Mouse (Mus musculus) hindbrain, embryonic 11.5 days (tissue): ENCODE data around the gene Parg. TPM values are rescaled to one million over a fixed set of nuclear protein-coding genes. Genes with fewer than 3 reads are reported as not detected.
"Not testable (repeated sequence)": the region's sequence is repeated elsewhere in the genome, so short reads cannot be mapped to it uniquely, and the experiment has no call there.

Experiments used
- ATAC-seq: fragments of 200-750 bp; cut with Nextera tagmentation; 2 replicates; pipeline ENCODE4 v1.8.0; 2017; ENCODE audit warnings: mild to moderate bottlenecking, moderate TSS enrichment, moderate library complexity; ENCODE audit not compliant: low FRiP score
- DNase-seq: peaks from one replicate; pipeline ENCODE4 v3.0.0-alpha.2; 2015; ENCODE audit warnings: low spot score
- H3K27ac ChIP-seq: fragments of 300-500 bp; sonication (generic); 2 replicates; pipeline ENCODE4 v1.5.1; 2014; ENCODE audit warnings: mild to moderate bottlenecking, low read depth, low read length
- H3K27me3 ChIP-seq: fragments of 300-500 bp; sonication (generic); 2 replicates; pipeline ENCODE4 v1.6.1; 2014; ENCODE audit warnings: mild to moderate bottlenecking, low read length, moderate library complexity, mixed read lengths; ENCODE audit not compliant: control insufficient read depth, insufficient read depth
- H3K36me3 ChIP-seq: fragments of 300-500 bp; sonication (generic); 2 replicates; pipeline ENCODE4 v1.6.1; 2014; ENCODE audit warnings: mild to moderate bottlenecking, low read length, moderate library complexity, mixed read lengths; ENCODE audit not compliant: control insufficient read depth, insufficient read depth
- H3K4me1 ChIP-seq: fragments of 300-500 bp; sonication (generic); replicated peaks from 2 replicates; pipeline ENCODE4 v1.6.1; 2014; ENCODE audit warnings: low read length, mixed read lengths; ENCODE audit not compliant: control insufficient read depth, insufficient read depth
- H3K4me2 ChIP-seq: fragments of 300-500 bp; sonication (generic); replicated peaks from 2 replicates; pipeline ENCODE4 v1.6.1; 2014; ENCODE audit warnings: mild to moderate bottlenecking, low read depth, low read length
- H3K4me3 ChIP-seq: fragments of 300-500 bp; sonication (generic); 2 replicates; pipeline ENCODE4 v1.5.1; 2014; ENCODE audit warnings: low read depth, low read length
- H3K9ac ChIP-seq: fragments of 300-500 bp; sonication (generic); 2 replicates; pipeline ENCODE4 v1.6.1; 2014; ENCODE audit warnings: low read depth, low read length
- H3K9me3 ChIP-seq: fragments of 300-500 bp; sonication (generic); 2 replicates; pipeline ENCODE4 v1.6.1; 2016; ENCODE audit warnings: low read length; ENCODE audit not compliant: control insufficient read depth
- WGBS: fragments of 180-500 bp; shearing (Covaris S2); extraction: QIAGEN DNeasy Blood & Tissue Kit; methylation state at CpG from one replicate; pipeline ENCODE4 v1.1.7; 2014; 5-methylcytosine and 5-hydroxymethylcytosine counted together
- polyA plus RNA-seq: library from polyadenylated mRNA; unstranded; fragments of >200 nt; fragmentation: Nextera tagmentation; extraction: Ambion mirVana; gene quantifications from 2 replicates; pipeline ENCODE4 v1.2.1, GENCODE M21; 2014

The Parg gene
- polyA plus RNA-seq, 1 experiment from 2014 or later = 62.0 TPM

GRCm38 (mm10) chr14:32170137-32170536, 31.6 kb upstream of the Parg start:
- peaks cover 3% of the 10 kb centered on the region; the same call in 1 of the 2 replicates for H3K4me1 ChIP-seq
- H3K27ac ChIP-seq = no peak overlapping the region
- H3K36me3 ChIP-seq = no peaks in the 10 kb centered on the region
- 91% methylated on average over 4 of the region's 4 CpGs for WGBS
- no peaks in the 10 kb centered on the region for H3K9me3 ChIP-seq
- H3K27me3 ChIP-seq = no peaks in the 10 kb centered on the region
- no peak overlapping the region for H3K4me2 ChIP-seq
- no peak overlapping the region for H3K4me3 ChIP-seq
- ATAC-seq (no peak), DNase-seq (no peak)
- H3K9ac ChIP-seq = no peak overlapping the region

- Histone ChIP-seq H3K4me3 (no peak overlapping the region), H3K27ac (no peak overlapping the region), H3K4me1 (no peaks in the 10 kb centered on the region), H3K9me3 (no peaks in the 10 kb centered on the region), H3K27me3 (no peaks in the 10 kb centered on the region), H3K36me3 (0 out of 2 replicates have a peak, but pooled peaks cover 4% of the 10 kb centered on the region), H3K4me2 (no peak overlapping the region), H3K9ac (no peak overlapping the region)
- no peak for DNase-seq
- 91% methylated on average over 2 of the region's 2 CpGs for WGBS
- ATAC-seq = no peak
These were observed 26.4 kb upstream of the Parg start for GRCm38 (mm10) chr14:32175310-32175709.

GRCm38 (mm10) chr14:32176590-32176989, 25.2 kb upstream of the Parg start:
- WGBS = 88% methylated on average over 4 of the region's 5 CpGs
- H3K4me3 ChIP-seq, H3K27ac ChIP-seq, H3K9ac ChIP-seq, H3K27me3 ChIP-seq, ATAC-seq, H3K4me1 ChIP-seq, DNase-seq, H3K9me3 ChIP-seq, H3K4me2 ChIP-seq: not testable (repeated sequence)
- peaks cover 10% of the 10 kb centered on the region; the same call in 1 of the 2 replicates for H3K36me3 ChIP-seq

- H3K4me3 ChIP-seq = no peak overlapping the region
- H3K36me3 ChIP-seq = peaks cover 14% of the 10 kb centered on the region; the same call in 1 of the 2 replicates
- DNase-seq (no peak), ATAC-seq (no peak)
- no peaks in the 10 kb centered on the region for H3K27me3 ChIP-seq
- no peak overlapping the region for H3K9ac ChIP-seq
- WGBS = 93% methylated on average over 10 of the region's 10 CpGs
- no peaks in the 10 kb centered on the region for H3K4me1 ChIP-seq
- H3K4me2 ChIP-seq = no peak overlapping the region
- H3K27ac ChIP-seq = no peak overlapping the region
- H3K9me3 ChIP-seq = no peaks in the 10 kb centered on the region
These were observed 22.2 kb upstream of the Parg start for GRCm38 (mm10) chr14:32179393-32180195.

- Histone ChIP-seq H3K27me3 (no peaks in the 10 kb centered on the region), H3K9ac (no peak overlapping the region), H3K36me3 (peaks cover 14% of the 10 kb centered on the region; the same call in 1 of the 2 replicates), H3K4me3 (no peak overlapping the region), H3K9me3 (no peaks in the 10 kb centered on the region), H3K27ac (no peak overlapping the region), H3K4me2 (no peak overlapping the region), H3K4me1 (no peaks in the 10 kb centered on the region)
- ATAC-seq (no peak), DNase-seq (no peak)
- WGBS = 91% methylated on average over 6 of the region's 6 CpGs
These were observed 20.9 kb upstream of the Parg start for GRCm38 (mm10) chr14:32180861-32181260.

- Histone ChIP-seq H3K4me2 (no peak overlapping the region), H3K4me3 (no peak overlapping the region), H3K27ac (no peak overlapping the region), H3K9ac (no peak overlapping the region), H3K36me3 (peaks cover 14% of the 10 kb centered on the region; the same call in 1 of the 2 replicates), H3K27me3 (no peaks in the 10 kb centered on the region), H3K9me3 (no peaks in the 10 kb centered on the region), H3K4me1 (no peaks in the 10 kb centered on the region)
- WGBS = 98% methylated on average over 4 of the region's 4 CpGs
- ATAC-seq (no peak), DNase-seq (no peak)
These were observed 17.9 kb upstream of the Parg start for GRCm38 (mm10) chr14:32183846-32184245.

- ATAC-seq (no peak), DNase-seq (no peak)
- H3K4me1 ChIP-seq = no peaks in the 10 kb centered on the region
- H3K27ac ChIP-seq = no peak overlapping the region
- no peaks in the 10 kb centered on the region; the same call in 1 of the 2 replicates for H3K36me3 ChIP-seq
- 92% methylated on average over 6 of the region's 6 CpGs for WGBS
- H3K4me2 ChIP-seq = no peak overlapping the region
- no peak overlapping the region for H3K9ac ChIP-seq
- H3K4me3 ChIP-seq = no peak overlapping the region
- H3K9me3 ChIP-seq = no peaks in the 10 kb centered on the region
- H3K27me3 ChIP-seq = no peaks in the 10 kb centered on the region
These were observed 10.9 kb upstream of the Parg start for GRCm38 (mm10) chr14:32190627-32191391.

- no peaks in the 10 kb centered on the region for H3K4me1 ChIP-seq
- WGBS = 92% methylated on average over 5 of the region's 5 CpGs
- no peaks in the 10 kb centered on the region for H3K9me3 ChIP-seq
- no peaks in the 10 kb centered on the region for H3K27me3 ChIP-seq
- no peak overlapping the region for H3K9ac ChIP-seq
- H3K27ac ChIP-seq = no peak overlapping the region
- no peak overlapping the region for H3K4me2 ChIP-seq
- peaks cover 2% of the 10 kb centered on the region for H3K36me3 ChIP-seq
- H3K4me3 ChIP-seq = no peak overlapping the region
- no peak for DNase-seq
- no peak for ATAC-seq
These were observed 9.8 kb upstream of the Parg start for GRCm38 (mm10) chr14:32191926-32192325.
